Mouse (Mus musculus): ENCODE measurements at regions not wholly inside any gene's neighbourhood (a gene's known extent, or its start where the extent isn't known, plus 50 kb on each side); places are given as distances from the start of the nearest gene placed in this dataset.
"Not testable (repeated sequence)": the region's sequence is repeated elsewhere in the genome, so short reads cannot be mapped to it uniquely, and the experiment has no call there.

DNA sequence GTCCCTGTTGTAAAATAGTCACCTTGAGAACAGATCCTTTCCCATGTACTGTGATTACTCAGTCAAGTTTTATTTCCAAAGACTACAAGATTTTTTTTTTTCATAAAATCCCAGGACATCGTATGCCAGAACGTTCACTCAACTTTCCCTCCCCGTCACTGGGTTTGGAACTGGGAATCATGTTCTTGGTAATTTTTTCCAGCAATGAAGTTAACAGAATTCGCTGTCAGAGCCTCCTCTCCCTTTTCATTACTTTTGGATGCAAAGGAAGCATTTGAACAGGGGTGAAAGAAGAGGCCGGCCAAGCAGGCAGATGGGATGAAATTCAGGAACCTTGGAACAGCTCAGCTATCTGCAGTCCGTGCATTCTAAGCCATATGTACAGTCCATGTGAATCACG lies 589.7 kb upstream of the Clint1 start:
- DNase-seq: no peak

DNA sequence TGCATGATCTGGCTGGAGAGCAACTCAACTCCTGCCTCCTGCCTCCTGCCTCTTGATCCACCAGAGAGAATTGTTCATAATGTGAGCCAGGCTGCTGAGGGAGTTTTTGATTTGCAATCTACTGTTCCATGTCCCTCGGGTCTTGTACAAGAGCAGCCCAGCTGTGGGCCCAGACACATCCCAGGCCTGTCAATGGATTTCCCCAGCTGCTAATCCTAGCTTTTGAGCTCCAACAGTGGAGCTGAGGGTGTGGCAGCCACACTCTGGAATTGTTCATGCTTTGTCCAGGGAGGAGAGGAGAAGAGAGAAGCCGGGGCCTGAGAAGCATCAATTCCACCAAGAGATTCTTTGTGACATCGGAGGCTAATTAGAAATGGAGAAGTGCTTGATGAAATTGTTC lies 587.9 kb upstream of the Clint1 start:
- no peak for DNase-seq

- no peak for DNase-seq
These were observed 586.5 kb upstream of the Clint1 start for GRCm38 (mm10) chr11:45265171-45265988.

- no peak for DNase-seq
These were observed 585.9 kb upstream of the Clint1 start for GRCm38 (mm10) chr11:45265989-45266302.

DNA sequence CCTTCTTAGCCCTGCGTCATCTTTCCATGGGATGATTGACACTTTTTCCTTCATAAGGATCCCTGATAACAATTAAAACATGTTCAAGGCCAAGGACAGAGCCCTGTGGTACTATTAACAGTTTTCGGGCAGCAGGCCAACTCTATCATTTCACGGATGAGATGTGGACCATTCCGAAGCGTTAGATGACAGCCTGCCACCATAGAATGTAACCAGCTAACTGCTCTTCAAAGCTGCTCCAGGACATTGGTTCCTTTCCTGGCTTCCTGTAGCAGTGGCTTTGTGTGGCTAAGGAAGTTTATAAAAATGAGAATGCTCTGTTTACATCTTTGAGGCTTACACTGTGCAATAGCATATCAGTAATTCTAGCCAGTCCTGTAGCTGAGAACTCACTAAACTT lies 582.6 kb upstream of the Clint1 start:
- no peak for DNase-seq

- DNase-seq: no peak
These were observed 580.6 kb upstream of the Clint1 start for GRCm38 (mm10) chr11:45271206-45271605.

DNA sequence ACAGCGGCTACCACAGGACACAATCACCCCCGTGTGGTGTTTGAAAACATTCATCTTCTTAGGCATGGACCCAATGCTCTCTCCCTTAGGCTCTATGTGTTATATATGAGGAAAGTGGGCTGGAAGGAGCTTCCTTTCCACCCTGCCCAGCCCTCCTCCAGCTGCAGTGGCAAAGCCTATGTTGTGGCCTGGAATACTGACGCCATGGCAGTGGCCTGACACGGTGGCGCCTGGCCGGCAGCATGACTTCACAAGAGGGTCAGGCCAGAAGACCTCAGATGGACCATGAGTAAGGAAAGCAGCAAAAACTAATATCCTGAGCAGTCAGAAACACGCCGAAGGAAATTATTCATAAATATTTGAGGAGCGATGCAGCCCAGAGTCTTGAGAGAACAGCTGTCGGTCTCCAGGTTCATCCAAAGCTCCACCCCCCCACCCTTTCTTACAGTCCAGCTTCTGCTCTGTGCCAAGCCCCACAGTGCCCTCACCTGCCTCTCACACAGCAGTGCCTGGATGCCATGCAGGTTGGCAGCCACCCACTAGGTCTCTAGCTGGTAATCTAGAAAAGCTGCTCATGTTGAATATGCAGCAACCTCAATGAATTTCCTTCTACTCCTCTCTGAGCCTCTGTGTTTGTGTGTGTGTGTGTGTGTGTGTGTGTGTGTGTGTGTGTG lies 577.3 kb upstream of the Clint1 start:
- no peak for DNase-seq

- no peak for DNase-seq
These were observed 576.7 kb upstream of the Clint1 start for GRCm38 (mm10) chr11:45275170-45275569.

DNA sequence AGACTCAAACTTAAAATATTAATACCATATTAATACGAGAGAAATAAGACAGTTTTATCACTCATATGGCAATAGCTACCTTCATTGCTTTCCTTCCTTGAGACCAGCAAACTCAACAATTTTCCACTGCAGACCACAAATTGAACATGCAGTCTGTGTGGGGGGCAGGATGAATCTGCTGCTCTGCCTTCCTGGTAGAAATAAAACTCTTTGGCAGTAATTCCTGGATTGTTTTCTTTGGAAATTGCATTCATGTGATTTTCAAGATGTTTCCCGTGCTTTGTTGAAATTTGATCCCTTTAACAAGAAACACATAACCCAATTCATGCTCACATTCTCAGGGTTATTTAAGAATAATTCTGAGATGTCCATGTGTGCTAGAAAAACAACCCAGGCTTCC lies 555.1 kb upstream of the Clint1 start:
- no peak for DNase-seq

DNA sequence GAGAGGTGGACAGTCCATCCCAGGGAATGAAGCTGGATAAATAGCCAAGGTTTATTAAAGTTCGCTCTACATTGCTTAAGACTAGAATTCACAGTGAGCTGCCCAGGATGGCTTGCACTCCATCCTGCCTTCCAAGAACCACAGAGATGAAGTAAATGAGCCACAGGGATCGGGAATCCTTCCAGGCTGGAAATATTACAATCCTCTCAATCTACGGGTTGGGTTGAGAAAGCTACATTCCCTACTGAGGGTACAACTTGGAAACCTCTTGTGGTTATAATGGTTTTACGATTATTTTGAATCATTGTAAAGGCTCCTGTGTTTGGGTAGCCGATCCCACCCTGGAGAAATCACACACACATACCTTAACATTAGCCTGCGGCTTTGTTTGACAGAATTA lies 539.9 kb upstream of the Clint1 start:
- no peak for DNase-seq

GRCm38 (mm10) chr11:45323766-45324165 lies 528.1 kb upstream of the Clint1 start:
- DNase-seq: no peak

DNA sequence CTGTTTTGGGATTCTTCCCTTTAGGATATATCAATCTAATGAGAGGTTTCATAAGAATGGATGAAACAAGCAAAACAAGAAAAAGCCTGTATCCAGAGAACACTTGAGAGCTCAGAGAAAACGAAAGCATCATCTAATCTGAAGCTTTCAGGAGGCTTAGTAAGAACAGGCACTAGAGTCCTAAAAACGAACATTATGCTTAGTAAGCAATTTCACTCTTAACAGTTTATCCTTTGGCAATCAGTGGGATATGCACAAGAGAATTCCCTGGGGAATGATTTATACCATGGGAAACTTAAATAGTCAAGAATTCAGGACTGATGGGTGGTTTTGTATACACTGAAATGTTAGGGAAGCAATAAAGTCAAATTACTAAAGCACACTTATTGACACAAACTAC lies 521.5 kb upstream of the Clint1 start:
- DNase-seq: no peak

- no peak for DNase-seq
These were observed 518.1 kb upstream of the Clint1 start for GRCm38 (mm10) chr11:45333756-45334155.

- no peak for DNase-seq
These were observed 502.5 kb upstream of the Clint1 start for GRCm38 (mm10) chr11:45349331-45349730.

- no peak for DNase-seq
These were observed 486.5 kb upstream of the Clint1 start for GRCm38 (mm10) chr11:45365343-45365742.

DNA sequence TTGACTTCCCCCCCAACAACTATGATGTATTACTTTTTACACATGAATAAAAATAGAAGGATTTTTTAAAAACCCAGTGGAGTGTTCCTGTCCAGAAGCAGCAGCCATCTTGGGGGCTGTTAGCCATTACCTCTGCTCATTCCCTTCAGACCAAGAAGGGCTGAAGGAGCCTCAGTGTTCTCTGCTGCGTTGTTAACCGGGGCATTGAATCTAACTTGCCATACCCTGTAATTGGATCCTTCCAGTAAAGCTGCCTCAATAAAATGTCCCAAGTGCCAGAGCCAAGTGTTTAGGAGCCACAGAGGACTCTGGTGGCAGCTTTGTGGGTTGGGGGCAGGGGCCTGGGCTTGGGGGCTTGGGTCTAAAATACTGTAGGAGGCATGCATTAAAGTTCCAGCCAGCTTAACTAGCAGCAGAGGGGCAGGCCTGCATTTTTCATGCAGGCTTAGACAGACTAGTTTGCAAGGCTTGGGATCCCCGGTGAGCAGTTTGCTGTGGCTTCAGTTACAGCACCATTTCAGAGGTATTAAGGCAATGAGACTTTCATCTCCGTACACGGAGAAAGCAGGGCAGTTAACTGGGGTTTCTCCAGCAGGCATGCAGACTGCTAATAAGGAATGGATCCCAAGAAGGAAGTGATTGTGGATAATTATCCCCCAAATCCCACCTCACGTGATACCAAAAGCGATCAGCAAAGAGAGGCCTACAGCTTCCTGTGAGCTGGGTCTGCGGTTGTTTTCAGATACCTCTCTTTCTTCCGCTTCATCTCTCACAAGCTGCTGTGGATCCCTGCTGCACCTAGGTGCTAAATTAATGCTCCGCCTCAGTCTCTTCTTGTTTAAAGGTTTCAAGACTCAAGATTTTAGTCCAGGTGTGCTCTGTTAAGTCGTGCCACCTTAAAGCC lies 462.4 kb upstream of the Clint1 start:
- no peak for DNase-seq

- DNase-seq: no peak
These were observed 455.8 kb upstream of the Clint1 start for GRCm38 (mm10) chr11:45396009-45396408.

- no peak for DNase-seq
These were observed 453.7 kb upstream of the Clint1 start for GRCm38 (mm10) chr11:45398188-45398587.

DNA sequence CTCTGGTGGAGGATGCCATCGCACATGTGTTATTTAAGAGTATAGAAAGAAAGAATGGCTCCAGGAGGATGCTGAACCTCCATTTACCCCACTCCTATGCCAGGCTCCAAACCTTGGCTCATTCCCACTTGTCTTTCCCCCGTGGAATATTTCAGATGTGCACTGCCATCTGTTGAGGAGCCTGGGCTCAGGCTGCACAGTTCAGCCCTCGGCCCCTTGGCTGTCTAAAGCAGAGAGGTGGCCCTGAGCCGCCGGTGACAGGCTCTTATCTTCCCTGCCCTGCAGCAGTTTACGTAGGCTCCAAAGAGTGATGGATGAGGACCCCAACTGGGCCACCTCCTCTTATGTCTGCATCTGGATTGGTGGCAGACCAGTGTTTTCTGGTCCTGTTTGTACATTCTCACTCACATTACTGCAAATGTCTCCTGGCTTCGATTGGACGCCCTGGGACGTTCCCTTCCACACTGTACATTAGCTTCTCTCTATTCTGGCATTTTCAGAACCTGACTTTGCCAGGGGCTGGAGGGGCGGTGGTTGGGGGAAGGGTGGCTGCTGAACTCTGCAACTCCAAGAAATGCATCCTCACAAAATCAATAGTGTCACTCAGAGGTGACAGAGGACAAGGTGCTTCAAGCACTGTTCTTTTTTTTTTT lies 447.3 kb upstream of the Clint1 start:
- DNase-seq: no peak

DNA sequence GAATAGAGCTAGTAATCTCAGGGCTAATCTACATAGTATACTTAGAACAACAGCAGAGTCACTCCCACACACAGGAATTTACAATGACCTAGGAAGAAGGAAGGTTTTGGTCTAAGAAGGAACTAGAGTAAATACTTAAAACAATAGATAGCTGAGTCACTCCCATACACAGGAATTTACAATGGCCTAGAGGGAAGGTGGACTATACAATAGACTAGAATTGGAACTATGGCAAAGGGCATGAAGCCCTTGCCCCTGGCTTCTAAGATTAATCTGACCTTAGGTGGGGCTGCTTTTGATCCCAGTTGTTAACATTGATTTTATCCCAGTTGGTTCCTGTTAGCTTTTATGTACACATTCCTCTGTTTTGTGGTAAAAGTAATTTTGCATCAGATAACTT lies 427.8 kb upstream of the Clint1 start:
- DNase-seq: not testable (repeated sequence)

DNA sequence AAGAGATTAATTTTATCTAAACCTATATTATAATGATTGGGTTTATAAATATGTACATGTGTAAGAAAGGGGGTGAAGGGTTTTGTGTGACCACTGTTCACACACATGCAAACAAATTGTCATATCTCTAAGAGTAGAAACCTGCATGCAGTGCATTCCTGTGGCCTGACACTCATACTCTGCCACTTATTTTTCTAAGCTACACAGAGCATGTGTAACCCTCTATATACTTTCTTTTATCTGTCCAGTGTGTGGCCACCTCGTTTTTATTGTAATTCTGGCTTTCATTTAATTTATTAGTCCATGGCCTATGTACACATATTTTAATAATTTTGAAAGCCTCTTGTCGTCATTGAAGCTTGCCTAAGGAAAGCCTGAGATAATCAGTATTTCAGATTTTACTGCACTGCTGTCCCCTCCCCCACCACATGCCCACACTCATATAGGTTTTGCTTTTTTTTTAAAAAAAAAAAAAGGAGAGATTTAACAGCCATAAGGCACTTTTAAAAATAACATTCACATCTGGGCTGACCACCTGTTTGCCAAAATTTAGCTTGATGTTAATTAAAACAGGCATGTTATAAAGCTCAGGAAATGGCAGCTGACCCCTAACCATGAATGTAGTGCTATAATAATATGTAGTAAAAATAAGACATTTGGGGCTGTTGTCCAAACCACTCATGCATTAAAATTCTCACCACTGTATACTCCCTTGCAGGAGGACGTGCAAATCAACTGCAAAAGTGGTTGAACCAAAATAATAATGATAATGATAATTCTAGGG lies 410.7 kb upstream of the Clint1 start:
- no peak for DNase-seq

DNA sequence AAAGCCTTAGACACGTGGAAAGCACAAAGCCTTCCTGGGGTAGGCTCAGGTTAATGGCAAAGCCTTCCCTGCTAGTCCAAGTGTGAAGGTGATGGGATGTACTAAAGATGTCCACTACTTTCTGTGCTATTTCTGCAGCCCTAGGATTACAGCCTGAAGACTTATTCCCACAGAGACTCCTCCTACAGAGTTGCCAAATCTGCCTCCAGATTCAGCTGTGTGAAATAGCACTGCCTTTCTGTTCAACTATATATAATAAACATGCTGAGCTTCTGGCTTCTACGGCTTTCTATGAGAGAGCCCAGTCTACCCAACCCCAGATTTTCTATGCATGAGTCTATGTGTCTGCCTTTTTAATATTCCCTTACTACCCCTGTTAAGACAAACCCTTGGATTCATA lies 405.3 kb upstream of the Clint1 start:
- no peak for DNase-seq

All from kidney, adult 8-10 months (tissue).